Mouse (Mus musculus) neural tube, embryonic 14.5 days (tissue): Measurements from ENCODE around the gene Slc16a6. TPM values are rescaled to one million over a fixed set of nuclear protein-coding genes. Genes with fewer than 3 reads are reported as not detected.

Experiments used
- ATAC-seq: fragments of 200-750 bp; cut with Nextera tagmentation; 2 replicates; pipeline ENCODE4 v1.8.0; 2017; ENCODE audit warnings: low read depth, mild to moderate bottlenecking, moderate TSS enrichment, moderate library complexity
- H3K27ac ChIP-seq: fragments of 300-500 bp; sonication (generic); 2 replicates; pipeline ENCODE4 v1.5.1; 2014; ENCODE audit warnings: low read depth, mild to moderate bottlenecking, control low read depth, low read length, moderate library complexity, mixed read lengths
- H3K27me3 ChIP-seq: fragments of 300-500 bp; sonication (generic); 2 replicates; pipeline ENCODE4 v1.6.1; 2014; ENCODE audit warnings: low read length; ENCODE audit not compliant: control insufficient read depth, insufficient read depth
- H3K36me3 ChIP-seq: fragments of 300-500 bp; sonication (generic); 2 replicates; pipeline ENCODE4 v1.6.1; 2014; ENCODE audit warnings: low read length, mixed read lengths; ENCODE audit not compliant: control insufficient read depth, insufficient read depth
- H3K4me1 ChIP-seq: fragments of 300-500 bp; sonication (generic); 2 replicates; pipeline ENCODE4 v1.6.1; 2014; ENCODE audit warnings: low read length; ENCODE audit not compliant: control insufficient read depth, insufficient read depth
- H3K4me2 ChIP-seq: fragments of 300-500 bp; sonication (generic); 2 replicates; pipeline ENCODE4 v1.6.1; 2014; ENCODE audit warnings: mild to moderate bottlenecking, low read depth, low read length, control low read depth
- H3K4me3 ChIP-seq: fragments of 300-500 bp; sonication (generic); 2 replicates; pipeline ENCODE4 v1.5.1; 2014; ENCODE audit warnings: low read depth, low read length, control low read depth, mixed read lengths
- H3K9ac ChIP-seq: fragments of 300-500 bp; sonication (generic); replicated peaks from 2 replicates; pipeline ENCODE4 v1.6.1; 2014; ENCODE audit warnings: low read depth, mild to moderate bottlenecking, control low read depth, low read length, mixed read lengths
- H3K9me3 ChIP-seq: fragments of 300-500 bp; sonication (generic); 2 replicates; pipeline ENCODE4 v1.6.1; 2016; ENCODE audit warnings: low read length; ENCODE audit not compliant: control insufficient read depth
- WGBS: fragments of 180-500 bp; shearing (Covaris S2); extraction: QIAGEN DNeasy Blood & Tissue Kit; methylation state at CpG from one replicate; pipeline ENCODE4 v1.1.7; 2014; 5-methylcytosine and 5-hydroxymethylcytosine counted together
- polyA plus RNA-seq: library from polyadenylated mRNA; unstranded; fragments of >200 nt; fragmentation: Nextera tagmentation; extraction: Ambion mirVana; gene quantifications from 2 replicates; pipeline ENCODE4 v1.2.1, GENCODE M21; 2014

The Slc16a6 gene
- polyA plus RNA-seq, 1 experiment from 2014 or later = 3.3 TPM

GRCm38 (mm10) chr11:109468133-109468532, 5.3 kb downstream of the Slc16a6 start:
- 91% methylated on average over 5 of the region's 5 CpGs for WGBS

GRCm38 (mm10) chr11:109466987-109467386, 6.4 kb downstream of the Slc16a6 start:
- Histone ChIP-seq H3K36me3 (no peaks in the 10 kb centered on the region), H3K9ac (no peak overlapping the region), H3K9me3 (no peaks in the 10 kb centered on the region), H3K27me3 (no peaks in the 10 kb centered on the region), H3K4me3 (no peak overlapping the region), H3K4me1 (0 out of 2 replicates have a peak, but pooled peaks cover 6% of the 10 kb centered on the region), H3K4me2 (no peak overlapping the region), H3K27ac (no peak overlapping the region)
- WGBS = 89% methylated on average over 8 of the region's 8 CpGs
- ATAC-seq = no peak

More at GRCm38 (mm10) chr11:109468133-109468532, 5.3 kb downstream of the Slc16a6 start:
- no peaks in the 10 kb centered on the region for H3K36me3 ChIP-seq
- no peaks in the 10 kb centered on the region for H3K27me3 ChIP-seq
- H3K9ac ChIP-seq = no peak overlapping the region
- H3K4me2 ChIP-seq = no peak overlapping the region
- 0 out of 2 replicates have a peak, but pooled peaks cover 6% of the 10 kb centered on the region for H3K4me1 ChIP-seq
- ATAC-seq = no peak
- no peak overlapping the region for H3K27ac ChIP-seq
- no peak overlapping the region for H3K4me3 ChIP-seq
- no peaks in the 10 kb centered on the region for H3K9me3 ChIP-seq

- Histone ChIP-seq H3K27me3 (no peaks in the 10 kb centered on the region), H3K36me3 (no peaks in the 10 kb centered on the region), H3K27ac (no peak overlapping the region), H3K9me3 (no peaks in the 10 kb centered on the region), H3K4me1 (no peaks in the 10 kb centered on the region), H3K4me2 (no peak overlapping the region), H3K9ac (no peak overlapping the region), H3K4me3 (no peak overlapping the region)
- ATAC-seq = no peak
- 93% methylated on average over 4 of the region's 4 CpGs for WGBS
Observed at GRCm38 (mm10) chr11:109465068-109465467, 8.3 kb downstream of the Slc16a6 start.

DNA sequence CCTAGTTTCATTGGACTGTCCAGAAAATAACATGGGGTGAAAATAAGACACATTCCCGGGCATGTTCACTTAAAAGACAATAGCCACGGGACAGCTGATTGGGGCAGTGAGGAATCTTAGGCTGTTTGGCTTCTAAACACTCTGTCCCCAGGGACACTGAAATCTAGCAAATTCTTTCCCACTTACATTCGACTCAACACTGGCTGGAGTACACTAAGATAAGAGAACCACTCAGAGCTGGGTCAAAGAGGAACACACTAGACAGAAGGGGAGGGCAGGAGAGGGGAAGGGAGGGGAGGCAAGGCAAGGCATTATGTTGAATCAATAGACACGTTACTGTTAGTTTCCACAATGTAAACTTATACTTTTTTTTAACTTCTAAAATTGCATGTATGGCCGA, 12.8 kb downstream of the Slc16a6 start:
- H3K27ac ChIP-seq = no peak overlapping the region
- no peak overlapping the region for H3K9ac ChIP-seq
- no peak overlapping the region for H3K4me3 ChIP-seq
- H3K4me2 ChIP-seq = no peak overlapping the region
- H3K27me3 ChIP-seq = no peaks in the 10 kb centered on the region
- no peaks in the 10 kb centered on the region for H3K36me3 ChIP-seq
- no peak for ATAC-seq
- no peaks in the 10 kb centered on the region for H3K9me3 ChIP-seq
- no peaks in the 10 kb centered on the region for H3K4me1 ChIP-seq
- 78% methylated on average over 5 of the region's 5 CpGs for WGBS

GRCm38 (mm10) chr11:109458165-109458564, 15.2 kb downstream of the Slc16a6 start:
- WGBS = 93% methylated on average over 11 of the region's 11 CpGs
- Histone ChIP-seq H3K36me3 (no peaks in the 10 kb centered on the region), H3K4me1 (no peaks in the 10 kb centered on the region), H3K27ac (no peak overlapping the region), H3K4me2 (no peak overlapping the region), H3K9me3 (no peaks in the 10 kb centered on the region), H3K27me3 (no peaks in the 10 kb centered on the region), H3K4me3 (no peak overlapping the region), H3K9ac (no peak overlapping the region)
- no peak for ATAC-seq

- WGBS = 87% methylated on average over 5 of the region's 5 CpGs
- Histone ChIP-seq H3K27me3 (no peaks in the 10 kb centered on the region), H3K4me2 (no peak overlapping the region), H3K36me3 (no peaks in the 10 kb centered on the region), H3K27ac (no peak overlapping the region), H3K4me1 (no peaks in the 10 kb centered on the region), H3K4me3 (no peak overlapping the region), H3K9ac (no peak overlapping the region), H3K9me3 (no peaks in the 10 kb centered on the region)
- no peak for ATAC-seq
Observed at GRCm38 (mm10) chr11:109456261-109456660, 17.1 kb downstream of the Slc16a6 start.

DNA sequence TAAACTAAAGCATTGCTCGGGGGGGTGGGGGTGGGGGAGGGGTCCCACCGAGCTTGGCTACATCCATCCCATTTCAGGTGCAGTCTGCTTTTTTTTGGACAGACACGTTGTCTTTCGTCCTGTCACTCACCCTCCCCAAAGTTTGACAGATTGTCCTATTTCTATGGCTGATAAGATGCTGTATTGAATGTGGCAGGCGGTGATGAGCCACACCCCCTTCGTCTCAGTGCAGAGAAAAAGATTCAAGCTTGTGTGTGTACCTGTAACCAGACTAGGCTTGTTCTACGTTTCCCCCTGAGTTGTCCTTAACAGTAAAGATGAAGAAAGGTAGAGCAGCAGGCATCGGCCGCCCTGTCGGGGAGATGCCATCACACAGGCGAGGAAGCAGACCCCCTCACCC, 22.2 kb downstream of the Slc16a6 start:
- Histone ChIP-seq H3K4me1 (no peaks in the 10 kb centered on the region), H3K36me3 (no peaks in the 10 kb centered on the region), H3K9ac (no peak overlapping the region), H3K4me2 (no peak overlapping the region), H3K9me3 (no peaks in the 10 kb centered on the region), H3K4me3 (no peak overlapping the region), H3K27ac (no peak overlapping the region), H3K27me3 (no peaks in the 10 kb centered on the region)
- 93% methylated on average over 11 of the region's 11 CpGs for WGBS
- no peak for ATAC-seq

- peak; percentile 38; the same call in 1 of the 2 replicates for ATAC-seq
- no peak overlapping the region for H3K4me3 ChIP-seq
- no peaks in the 10 kb centered on the region for H3K27me3 ChIP-seq
- H3K9ac ChIP-seq = no peak overlapping the region
- WGBS = 51% methylated on average over 13 of the region's 13 CpGs
- H3K4me1 ChIP-seq = no peaks in the 10 kb centered on the region
- no peak overlapping the region for H3K27ac ChIP-seq
- H3K4me2 ChIP-seq = no peak overlapping the region
- H3K9me3 ChIP-seq = no peaks in the 10 kb centered on the region
- H3K36me3 ChIP-seq = no peaks in the 10 kb centered on the region
Observed at GRCm38 (mm10) chr11:109445438-109446035, 27.9 kb downstream of the Slc16a6 start.

DNA sequence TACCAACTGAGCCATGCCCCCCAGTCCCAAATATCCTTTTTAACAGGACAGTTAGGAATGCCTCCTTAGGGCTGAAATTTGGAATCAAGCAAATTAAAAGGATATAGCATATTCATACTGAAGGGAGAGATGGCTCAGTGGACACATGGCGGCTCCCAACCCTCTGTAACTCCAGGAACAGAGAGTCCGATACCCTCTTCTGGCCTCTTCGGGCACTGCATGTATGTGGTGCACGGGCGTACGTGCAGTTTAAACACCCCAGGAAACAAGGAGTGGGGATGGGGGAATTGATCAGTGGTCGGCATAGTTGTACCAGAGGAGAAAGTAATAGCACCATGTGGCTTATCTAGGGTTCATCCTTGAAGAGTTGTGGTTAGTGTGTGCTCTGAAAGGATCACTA, 28.8 kb downstream of the Slc16a6 start:
- no peak for ATAC-seq
- H3K27ac ChIP-seq = no peak overlapping the region
- no peaks in the 10 kb centered on the region for H3K27me3 ChIP-seq
- H3K4me3 ChIP-seq = no peak overlapping the region
- H3K4me1 ChIP-seq = no peaks in the 10 kb centered on the region
- WGBS = 46% methylated on average over 7 of the region's 7 CpGs
- no peak overlapping the region for H3K9ac ChIP-seq
- H3K9me3 ChIP-seq = no peaks in the 10 kb centered on the region
- no peak overlapping the region for H3K4me2 ChIP-seq
- no peaks in the 10 kb centered on the region for H3K36me3 ChIP-seq
